Mouse (Mus musculus): Measurements from ENCODE around the gene Gm28168.
"Not testable (repeated sequence)": the region's sequence is repeated elsewhere in the genome, so short reads cannot be mapped to it uniquely, and the experiment has no call there.

Gm28168 gene

DNA sequence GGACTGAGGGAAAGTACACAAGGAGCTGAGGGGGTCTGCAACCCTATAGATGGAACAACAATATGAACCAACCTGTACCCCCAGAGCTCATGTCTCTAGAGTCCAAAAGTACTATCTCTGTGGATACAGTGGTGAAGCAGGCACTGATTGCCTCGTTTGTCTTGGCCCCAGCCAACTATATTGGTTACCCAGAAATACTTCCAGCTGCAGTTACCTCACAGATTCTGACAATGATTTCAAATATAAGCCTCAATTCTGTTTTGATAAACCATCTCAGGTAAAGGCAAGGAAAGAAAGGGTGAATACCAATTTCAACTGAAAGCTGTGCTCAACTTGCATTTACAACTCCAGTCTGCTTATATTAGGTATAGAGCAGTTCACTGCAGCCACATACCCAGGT is at the start of gene Gm28168:
Gene Gm28168 (plus strand): TSS at position 301 of the 400 bp plus-strand sequence.
- not testable (repeated sequence) for DNase-seq

DNA sequence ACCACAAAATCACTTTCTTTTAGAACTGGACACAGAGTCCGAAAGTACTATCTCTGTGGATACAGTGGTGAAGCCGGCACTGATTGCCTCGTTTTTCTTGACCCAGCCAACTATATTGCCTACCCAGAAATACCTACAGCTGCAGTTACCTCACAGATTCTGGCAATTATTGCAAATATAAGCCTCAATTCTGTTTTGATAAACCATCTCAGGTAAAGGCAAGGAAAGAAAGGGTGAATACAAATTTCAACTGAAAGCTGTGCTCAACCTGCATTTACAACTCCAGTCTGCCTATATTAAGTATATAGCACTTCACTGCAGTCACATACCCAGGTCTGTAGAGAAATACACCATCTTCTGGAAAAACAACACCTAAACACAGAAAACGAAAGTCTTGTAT is 37.8 kb downstream of the Gm28168 start, which contains the start of gene Gm7145:
Gene Gm7145 (plus strand): TSS at position 301 of the 400 bp plus-strand sequence.
- no peak for DNase-seq

Data from right cerebral cortex, postnatal 14 days (tissue).